Mouse (Mus musculus): ENCODE data around the gene Dcp1a.

Gene Dcp1a

DNA sequence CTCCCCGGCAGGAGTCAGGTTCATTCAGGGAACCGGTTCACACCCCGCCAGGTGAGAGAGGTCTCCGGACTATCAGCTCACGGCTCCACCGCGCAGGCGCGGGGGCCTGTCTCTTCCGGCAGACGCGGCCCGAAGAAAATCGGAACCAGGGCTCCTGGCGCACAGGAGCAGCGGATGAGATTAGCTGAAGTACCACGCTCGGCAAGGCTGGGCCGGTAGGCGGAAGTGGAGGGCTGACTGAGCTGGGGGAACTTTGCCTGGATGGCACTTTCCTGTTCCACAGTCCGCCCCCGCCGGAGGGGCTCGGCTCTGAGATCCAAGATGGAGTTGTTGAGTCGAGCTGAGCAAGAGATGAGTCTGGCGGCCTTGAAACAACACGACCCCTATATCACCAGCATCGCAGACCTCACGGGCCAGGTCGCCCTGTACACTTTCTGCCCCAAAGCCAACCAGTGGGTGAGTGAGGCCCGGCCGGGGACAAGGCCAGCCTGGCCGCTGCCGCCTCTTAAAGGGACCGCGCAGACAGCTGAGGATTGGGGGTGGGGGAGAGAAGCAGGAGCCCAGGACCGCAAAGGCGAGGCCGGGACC lies at the start of gene Dcp1a:
Gene Dcp1a, plus strand, starts transcription at position 175 of the 588 bp plus-strand sequence.
- peak; percentile 97 for DNase-seq

GRCm38 (mm10) chr14:30429606-30430005 lies 49.7 kb upstream of the Dcp1a start:
- peak; percentile 8 to 17 for DNase-seq

GRCm38 (mm10) chr14:30430026-30430425 lies 49.3 kb upstream of the Dcp1a start:
- no peak for DNase-seq

DNA sequence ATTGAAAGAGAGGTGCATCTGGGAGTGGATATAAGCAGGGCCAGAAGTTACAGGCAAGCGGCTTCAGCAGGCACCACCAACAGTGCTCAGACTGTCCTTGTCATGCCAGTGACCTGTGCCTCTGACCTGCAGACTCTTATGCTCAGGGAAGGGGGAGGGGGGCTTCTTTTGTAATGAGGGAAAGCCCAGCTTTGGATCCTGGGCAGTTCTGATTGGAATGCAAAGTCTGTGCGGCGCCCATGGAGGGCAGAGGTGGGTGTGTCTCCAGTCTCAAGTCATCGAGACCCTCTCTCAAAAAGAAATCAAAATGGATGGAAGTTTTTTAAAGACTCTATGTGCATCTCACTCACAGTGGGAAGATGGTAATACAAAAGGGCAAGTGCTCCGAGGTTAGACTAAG lies 48.9 kb upstream of the Dcp1a start:
- no peak for DNase-seq

DNA sequence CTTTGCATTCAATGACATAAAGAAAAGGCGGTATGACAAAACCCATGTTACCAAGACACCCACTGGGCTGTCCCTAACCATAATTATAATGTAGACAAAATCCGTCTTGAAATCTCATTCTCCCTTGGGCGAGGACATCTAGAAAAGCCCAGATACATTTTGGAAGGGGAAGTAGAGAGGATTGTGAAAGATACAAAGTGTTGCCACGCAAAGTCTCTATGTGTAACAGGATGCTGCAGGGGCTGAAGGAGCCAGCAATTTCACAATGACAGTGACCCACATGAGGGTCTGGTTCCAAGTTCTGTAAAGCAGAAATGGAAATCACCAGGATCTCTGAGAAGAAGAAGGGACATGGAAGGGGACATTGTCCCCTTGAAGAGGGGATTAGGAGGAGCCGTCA lies 44.0 kb upstream of the Dcp1a start:
- DNase-seq = no peak

DNA sequence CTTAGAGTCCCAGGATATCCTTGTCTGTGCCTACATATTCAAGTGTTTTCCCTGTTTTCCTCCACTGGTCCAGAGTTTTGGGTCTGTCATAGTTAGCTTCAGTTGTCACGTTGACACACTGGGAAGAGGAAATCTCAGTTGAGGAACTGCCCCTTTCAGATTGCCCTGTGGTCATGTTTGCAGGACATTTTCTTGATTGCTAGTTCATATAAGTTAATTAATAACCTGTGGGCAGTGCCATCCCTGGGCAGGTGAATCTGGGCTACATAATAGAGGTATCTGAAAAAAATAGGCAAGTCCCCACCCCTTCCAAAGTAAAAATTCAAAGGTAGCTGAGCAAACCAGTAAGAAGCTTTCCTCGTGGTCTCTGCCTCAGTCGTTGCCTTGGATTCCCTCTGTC lies 39.4 kb upstream of the Dcp1a start:
- no peak for DNase-seq

- peak in 1 of 2 experiments; percentile 15 for DNase-seq
These were observed 23.3 kb upstream of the Dcp1a start for GRCm38 (mm10) chr14:30455801-30456595.

GRCm38 (mm10) chr14:30457436-30457835 lies 21.9 kb upstream of the Dcp1a start:
- DNase-seq = no peak

GRCm38 (mm10) chr14:30457897-30458296 lies 21.4 kb upstream of the Dcp1a start:
- no peak for DNase-seq

- DNase-seq = no peak
These were observed 20.5 kb upstream of the Dcp1a start for GRCm38 (mm10) chr14:30458820-30459219.

DNA sequence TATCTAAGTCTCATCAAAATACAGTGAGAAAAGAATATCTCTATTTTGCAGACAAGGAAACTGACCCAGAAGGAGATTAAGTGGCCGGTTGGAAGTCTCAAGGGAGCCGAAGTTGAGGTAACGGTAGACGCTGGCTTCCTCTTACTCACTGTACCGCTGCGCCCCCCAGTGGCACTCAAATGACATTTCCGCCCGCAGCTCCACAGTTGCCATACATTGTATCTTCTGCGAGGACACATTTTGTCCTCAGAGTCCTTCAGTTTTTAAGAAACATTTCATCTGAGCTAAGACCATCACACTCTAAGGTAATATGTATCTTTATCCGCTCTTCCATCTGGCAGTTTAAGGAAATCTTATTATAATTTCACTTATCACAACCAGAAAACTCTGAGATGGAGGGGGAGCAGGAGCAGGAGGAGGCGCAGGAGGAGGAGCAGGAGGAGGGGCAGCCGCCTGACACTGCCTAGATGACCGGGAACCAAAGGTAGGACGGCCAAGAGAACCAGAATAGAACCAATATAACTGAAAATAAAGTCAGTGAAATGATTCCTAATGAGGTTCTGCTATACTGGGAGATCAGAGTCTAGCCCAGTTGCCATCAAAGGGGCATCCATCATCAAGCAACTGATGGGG lies 19.3 kb upstream of the Dcp1a start:
- peak; percentile 82 to 90 for DNase-seq

DNA sequence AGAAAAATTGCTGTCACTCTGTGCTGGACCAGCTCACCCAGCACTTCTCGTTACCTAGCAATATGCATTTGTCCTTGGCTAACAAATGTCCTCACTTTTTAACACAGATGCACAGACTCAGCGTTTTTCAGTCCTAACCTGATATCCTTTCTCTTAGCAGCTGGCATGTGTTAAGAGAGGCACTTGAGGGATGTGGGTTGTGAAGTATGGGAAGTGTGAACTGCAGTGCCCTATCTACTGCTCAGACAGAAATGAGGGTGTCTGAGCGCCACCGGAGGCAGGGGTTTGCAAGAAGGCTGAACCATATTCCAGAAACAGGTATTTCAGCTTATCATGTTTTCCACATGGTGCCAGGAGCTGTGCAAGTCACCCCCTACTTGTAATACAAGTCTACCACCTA lies 16.0 kb upstream of the Dcp1a start:
- DNase-seq = no peak

GRCm38 (mm10) chr14:30473605-30474004 lies 5.7 kb upstream of the Dcp1a start:
- DNase-seq = no peak

DNA sequence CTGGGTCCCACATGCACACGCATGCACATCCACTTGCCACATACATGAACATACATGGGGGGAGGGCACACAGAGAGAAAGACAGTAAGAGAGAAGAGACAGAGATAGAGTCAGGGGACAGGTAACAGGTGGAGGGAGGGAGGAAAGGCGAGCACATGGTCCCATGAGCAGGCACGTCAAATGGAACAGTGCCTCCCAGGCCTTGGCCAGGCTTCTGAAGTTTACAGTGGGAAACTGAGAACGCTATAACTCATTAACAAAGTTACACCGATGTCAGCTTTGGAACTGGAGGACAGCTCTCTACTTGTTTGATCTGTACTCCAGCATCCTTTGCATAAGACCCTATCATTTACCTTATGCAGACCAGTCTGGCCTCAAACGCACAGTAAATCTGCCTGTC lies 4.9 kb upstream of the Dcp1a start:
- no peak for DNase-seq

DNA sequence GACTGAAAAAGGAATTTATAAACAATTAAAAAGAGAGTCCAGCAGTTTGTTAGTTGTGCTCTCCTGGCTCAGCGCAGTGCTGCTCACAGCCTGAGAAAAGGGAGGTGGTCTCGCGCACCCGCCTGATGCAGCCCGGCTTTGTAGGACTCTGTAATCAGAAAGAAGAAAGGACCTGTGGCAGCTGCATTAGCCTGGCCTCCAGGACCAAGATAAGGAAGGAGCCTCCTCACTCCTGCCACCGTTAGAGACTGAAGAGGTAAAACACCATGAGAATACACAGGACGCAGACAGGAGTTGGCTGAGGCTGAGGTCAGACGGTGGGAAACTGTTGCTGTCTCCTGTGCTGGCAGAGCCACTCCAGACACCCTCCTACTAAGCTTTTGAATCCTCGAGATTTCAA lies 12.0 kb downstream of the Dcp1a start, which contains the start of gene Cacna1d:
Gene Cacna1d, minus strand, starts transcription at position 114 of the 400 bp plus-strand sequence.
- DNase-seq = no peak

DNA sequence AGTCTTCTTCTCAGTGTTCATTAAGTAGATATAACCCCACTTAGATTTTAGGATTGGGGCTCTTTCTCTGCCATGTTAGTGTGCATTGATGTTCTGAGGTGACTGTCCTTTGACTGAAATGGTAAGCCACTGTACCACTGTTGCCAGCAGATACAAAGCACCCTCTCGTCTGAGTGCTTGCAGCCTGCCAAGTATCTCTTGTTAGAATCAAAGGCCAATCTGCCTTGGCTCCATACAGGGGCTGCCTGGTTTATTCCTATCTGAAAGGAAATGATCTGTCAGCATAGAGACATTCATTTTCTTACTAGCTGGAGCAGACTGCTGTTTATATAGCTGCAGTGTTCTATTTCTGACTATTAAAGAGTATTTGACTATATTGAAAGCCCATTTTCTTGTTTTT lies 13.9 kb downstream of the Dcp1a start:
- DNase-seq = peak in 1 of 2 experiments; percentile 8

DNA sequence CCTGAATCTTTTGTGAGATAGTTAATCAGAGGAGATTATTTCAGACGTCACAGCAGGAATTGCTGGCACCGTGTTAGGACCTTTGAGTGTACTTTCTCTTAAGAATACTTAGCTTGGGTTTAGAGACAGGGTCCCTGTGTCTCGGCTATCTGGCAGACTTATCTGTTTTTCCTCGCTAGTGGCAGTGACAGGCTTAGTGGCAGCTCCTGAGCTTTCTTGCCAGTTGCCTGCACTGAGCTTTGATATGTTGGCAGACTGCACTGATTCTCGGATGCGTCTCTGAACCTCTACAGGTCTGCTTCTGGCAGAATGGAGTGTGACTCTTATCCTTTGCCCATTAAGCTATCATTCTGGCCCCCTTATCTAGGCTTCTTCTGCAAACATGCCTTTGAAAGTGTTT lies 15.7 kb downstream of the Dcp1a start:
- DNase-seq = peak in 1 of 2 experiments; percentile 23

GRCm38 (mm10) chr14:30498202-30498601 lies 18.9 kb downstream of the Dcp1a start:
- peak; percentile 90 to 91 for DNase-seq

DNA sequence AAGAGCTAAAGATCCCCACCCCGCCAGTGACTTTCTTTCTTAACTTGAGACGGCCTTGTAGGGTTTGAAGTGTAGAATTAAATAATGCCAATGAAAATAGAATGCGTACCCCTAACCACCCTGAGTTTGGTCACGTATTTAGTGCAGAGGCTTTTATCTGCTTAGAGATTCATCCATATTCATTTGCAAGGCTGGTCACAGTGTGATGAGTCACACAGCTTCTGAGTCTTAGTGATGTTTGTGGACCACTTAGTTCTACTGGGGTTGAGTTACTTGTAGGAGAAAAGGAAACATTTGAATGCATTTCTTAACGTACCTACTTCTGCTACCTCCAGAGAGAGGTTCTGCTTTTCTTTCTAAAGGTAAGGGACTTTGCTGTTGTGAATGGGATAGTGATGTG lies 25.7 kb downstream of the Dcp1a start:
- DNase-seq = no peak

DNA sequence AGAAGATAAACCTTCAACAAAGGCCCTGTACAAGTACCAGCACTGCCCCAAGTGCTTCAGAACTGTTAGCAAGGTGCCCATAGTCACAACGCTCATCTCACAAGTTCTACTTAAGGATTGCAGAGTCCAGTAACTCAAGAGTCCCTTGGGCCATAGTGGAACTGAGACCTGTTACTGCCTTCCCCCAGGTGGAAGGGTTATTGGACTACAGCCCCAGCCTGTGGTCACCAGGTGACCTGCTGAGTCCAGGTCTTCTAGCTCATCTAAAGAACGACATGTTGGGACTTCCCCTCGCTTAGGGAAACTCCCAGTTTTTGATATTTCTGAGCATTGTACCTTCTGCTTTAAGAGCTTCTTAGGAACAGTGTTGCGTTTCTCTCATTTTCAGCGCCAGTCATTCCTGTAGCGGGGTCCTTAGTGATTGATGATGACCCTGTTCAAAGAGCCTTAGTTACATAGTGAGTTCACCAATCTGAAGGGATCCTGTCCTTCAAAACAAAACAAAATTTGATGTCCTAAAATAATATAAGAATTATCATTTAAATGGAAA lies 31.0 kb downstream of the Dcp1a start:
- DNase-seq = no peak

DNA sequence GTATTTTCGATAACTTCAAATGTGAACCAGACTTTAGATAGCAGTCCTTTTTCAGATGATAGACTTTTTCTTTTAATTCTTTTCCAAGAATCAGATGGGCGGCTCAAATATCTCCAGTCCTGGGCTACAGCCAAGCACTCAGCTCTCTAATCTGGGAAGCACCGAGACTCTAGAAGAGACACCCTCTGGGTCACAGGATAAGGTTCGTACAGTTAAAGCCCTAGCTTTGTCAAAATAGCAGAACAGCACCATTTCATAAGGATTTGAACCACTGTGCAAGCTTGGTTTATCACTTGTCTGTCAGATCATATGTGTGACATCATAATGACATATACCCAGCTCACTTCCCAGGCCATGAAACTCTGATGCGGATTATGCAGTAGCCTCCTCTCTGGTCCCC lies 33.6 kb downstream of the Dcp1a start:
- DNase-seq = no peak

GRCm38 (mm10) chr14:30515931-30516723 lies 36.8 kb downstream of the Dcp1a start:
- peak; percentile 81 to 86 for DNase-seq

DNA sequence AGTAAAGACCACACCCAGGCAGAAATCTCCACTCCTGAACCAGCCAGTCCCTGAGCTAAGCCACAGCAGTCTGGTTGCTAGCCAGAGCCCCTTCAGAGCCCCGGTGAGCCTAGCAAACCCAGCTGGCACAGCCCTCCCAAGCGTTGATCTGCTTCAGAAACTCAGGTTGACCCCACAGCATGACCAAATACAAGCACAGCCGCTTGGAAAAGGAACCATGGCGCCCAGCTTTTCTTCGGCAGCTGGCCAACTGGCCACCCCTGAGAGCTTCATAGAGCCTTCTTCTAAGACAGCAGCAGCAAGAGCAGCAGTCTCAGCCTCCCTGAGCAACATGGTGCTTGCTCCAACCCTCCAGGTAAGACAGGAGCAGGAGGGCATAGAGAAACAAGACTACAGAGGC lies 40.0 kb downstream of the Dcp1a start:
- DNase-seq = peak in 1 of 2 experiments; percentile 22

All from cerebellum, postnatal 25 days (tissue).